Mouse (Mus musculus): ENCODE results near the gene Sf3a3. TPM values are rescaled to one million over a fixed set of nuclear protein-coding genes. Genes with fewer than 3 reads are reported as not detected.
"Not testable (repeated sequence)": the region's sequence is repeated elsewhere in the genome, so short reads cannot be mapped to it uniquely, and the experiment has no call there.

Sf3a3 gene
- total RNA-seq, 1 experiment from 2014 or later = 42.8 TPM

DNA sequence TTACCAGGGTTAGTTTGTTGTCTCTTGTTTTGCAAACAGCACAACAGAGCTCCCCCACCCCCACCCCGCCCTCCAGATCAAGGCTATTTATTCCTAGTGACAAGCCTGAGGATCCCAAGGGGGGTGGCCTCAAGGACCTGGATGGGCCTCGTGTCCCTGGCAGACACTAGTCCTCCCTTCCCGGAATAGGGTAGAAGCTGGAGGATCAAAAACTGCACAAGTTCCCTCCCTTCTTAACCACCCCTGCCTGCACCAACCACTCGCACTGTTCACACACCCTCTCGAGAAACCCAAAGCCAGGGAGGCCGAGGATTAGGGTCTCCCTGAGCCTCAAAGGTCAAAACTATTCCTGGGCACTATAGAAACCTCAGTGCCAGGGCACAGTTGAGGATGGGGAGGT is 14.8 kb upstream of the Sf3a3 start:
- DNase-seq = peak; percentile 52

DNA sequence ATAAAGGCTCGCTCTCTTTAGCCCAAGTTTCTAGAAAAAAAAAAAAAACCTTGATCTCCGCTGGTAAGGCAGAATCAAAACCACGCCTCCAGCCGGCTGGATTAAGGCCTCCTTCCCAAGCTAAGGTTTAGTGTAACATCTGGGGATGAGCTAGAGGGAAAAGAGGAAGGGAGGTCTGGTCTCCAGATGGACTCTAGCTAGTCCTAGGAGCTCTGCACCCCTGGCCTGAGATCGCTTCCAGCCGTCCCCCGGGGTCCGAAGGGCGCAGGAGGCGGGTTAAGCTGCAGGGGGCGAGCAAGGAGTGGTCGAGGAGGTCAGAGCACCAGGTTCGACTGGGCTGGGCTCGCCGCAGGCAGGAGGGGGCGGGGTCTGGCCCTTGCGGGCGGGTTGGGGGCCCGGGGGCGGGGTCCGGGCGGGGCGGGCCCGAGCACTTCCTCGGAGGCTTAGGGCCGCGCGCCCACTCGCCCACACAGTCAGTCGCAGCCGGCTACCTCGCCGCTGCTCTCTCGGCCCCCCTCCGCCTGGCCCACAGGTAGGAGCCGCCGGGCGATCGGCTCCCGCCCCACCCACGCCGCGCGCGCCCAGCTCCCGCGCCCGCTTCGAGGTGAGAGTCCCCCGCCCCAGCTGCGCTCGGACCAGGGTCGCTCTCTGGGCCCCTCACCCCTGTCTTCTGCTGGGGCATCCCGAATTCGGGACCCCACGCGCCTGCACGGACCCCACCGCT is 14.2 kb upstream of the Sf3a3 start, which contains the start of gene Fhl3:
Gene Fhl3, plus strand, starts transcription at position 454 of the 724 bp plus-strand sequence.
- peak; percentile 80 for DNase-seq

DNA sequence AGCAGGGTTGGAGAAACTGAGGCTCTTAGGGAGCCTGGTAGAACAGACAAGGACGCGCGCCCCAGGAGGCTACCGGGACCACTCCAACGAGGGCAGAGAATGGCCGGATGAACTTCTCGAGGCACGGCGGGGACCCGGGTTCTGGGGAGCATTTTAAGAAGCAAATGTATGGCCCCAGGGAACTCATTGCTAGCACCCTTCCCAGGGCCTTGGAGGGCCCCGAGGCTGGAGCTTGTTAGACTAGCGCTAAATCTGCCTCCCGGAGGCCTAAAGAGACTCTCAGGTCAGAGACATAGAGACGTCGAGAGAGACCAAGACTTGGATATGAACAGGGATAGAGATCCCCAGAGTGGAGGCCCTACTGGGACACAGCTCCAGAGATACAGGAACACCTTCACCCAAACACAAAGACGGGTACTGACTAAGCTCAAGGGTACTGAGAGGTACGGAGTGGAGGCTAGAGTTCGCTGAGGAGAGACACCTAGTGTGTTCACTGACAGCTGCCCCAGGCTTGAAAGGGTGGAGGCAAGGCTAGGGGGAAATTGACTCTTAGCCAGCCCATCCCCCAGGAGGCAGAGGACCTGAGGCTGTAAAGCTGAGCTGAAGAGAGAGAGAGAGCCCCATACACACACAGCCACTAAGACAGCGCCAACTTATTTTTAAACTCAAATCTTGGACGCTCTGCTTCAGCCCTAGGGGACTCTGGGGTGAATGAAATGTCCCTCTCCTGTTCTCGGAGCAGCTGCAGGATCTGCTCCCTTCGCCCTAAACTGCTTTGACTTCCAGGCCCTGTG is 13.3 kb upstream of the Sf3a3 start:
- DNase-seq = no peak

DNA sequence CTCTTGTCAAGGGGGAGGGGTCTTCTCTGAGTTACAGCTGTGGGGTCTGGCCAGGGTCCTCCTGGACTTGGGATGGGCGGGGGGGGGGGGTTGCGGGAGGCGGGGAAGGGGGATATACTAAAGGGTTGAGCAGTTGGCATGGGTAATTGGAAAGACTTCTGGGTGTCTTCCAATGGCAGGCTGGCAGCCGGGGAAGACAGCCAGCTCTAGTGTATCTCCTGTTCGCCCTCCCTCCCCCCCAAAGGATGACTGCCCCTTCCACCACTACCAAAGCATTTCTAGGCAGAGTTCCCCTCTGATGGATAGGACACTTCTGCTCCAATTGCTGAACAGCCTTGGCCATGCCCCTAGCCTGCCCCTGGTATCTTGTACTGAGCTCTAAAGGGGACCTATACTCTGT is 12.7 kb upstream of the Sf3a3 start:
- no peak for DNase-seq

DNA sequence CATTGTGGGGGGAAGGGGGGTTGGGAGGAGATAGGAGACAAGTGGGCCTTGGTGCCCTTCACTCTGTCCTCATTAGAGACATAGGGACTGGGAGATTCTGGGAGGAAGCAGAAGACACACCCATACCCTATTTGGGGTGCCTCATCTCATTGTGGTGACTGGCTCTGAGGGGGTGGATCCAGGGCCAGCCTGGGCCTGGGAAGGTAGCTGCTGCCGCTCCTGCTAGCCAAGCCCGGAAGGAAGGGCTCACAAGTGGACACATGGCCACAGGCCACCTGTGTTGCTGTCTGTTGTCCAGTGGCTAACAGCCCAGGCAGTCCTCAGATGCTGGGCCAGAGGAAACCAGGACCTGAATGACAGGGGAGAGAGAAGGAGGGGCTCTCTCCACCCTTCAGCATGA is 11.2 kb upstream of the Sf3a3 start:
- DNase-seq = no peak

DNA sequence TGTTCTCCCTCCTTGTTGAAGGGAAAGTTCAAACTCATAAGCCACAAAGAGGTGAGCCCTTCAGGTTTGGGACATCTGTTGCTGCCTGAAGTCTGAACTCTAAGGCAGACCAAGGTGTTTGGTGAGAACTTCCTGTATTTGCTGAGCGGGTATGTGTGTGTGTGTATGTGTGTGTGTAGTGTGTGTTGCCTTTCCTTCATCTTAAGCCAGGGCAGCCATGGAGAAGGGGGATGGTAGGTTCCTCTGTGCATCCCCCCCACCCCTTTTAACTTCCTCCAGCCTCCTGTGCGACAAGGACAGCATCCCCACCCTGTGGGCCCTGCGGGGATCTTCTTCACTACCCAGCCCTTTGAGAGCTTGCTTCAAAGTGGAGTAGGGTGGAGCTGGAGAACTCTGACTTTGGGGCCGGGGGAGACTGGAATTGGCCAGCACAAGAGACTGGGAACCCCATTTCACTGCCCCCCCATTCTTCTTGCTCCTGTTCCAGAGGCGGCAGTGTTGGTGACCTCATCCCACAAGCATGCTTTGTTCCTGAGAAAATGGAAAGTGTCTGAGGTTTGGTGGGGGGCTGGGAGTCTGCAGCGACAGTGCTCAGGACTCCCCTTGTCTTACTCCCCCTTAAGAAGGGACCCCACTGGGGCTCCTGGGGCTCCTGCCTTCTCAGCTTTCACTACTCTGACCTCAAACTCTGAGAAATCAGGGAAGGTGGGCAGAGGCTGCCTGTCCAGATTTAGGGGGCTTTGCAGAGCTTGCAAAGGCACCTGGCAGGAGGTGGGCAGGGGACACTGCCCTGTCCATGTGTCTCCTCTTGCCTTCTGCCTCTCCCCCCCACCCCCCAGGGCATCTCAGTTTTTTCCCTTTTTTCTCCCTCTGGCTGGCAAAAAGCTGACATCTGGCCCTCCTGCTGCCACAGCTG is 10.4 kb upstream of the Sf3a3 start:
- peak; percentile 55 for DNase-seq

DNA sequence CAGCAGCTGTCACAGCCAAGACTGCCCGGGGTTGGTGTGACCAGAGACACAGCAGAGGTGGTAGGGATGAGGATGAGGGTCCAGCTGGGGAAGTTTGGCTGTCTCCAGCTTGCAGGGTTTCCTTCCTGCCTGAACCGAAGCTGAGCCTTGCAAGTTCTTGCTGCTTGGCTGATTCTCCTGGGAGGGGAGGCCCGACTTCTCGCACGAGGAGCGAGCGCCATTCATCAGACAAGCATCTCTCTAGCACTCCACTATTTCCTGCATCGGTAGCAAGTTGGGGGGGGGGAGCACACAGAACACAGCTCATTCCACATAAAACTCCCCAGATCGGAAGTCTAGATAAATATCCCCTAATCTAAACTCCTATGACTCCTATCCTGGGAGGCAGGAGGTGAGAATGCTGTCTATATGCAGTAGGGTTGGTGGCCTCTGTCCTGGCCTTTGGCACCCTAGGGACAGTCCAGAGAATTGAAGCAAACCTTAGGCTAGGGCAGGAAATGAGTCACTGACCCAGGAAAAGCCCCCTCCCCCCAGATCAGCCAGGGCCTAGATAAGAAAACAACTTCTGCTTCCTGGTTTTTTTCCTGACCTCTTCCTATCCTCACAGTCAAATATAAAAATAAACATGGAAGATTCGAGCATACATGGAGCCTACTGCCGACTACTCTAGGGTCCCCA is 9.6 kb upstream of the Sf3a3 start:
- DNase-seq = peak; percentile 57

DNA sequence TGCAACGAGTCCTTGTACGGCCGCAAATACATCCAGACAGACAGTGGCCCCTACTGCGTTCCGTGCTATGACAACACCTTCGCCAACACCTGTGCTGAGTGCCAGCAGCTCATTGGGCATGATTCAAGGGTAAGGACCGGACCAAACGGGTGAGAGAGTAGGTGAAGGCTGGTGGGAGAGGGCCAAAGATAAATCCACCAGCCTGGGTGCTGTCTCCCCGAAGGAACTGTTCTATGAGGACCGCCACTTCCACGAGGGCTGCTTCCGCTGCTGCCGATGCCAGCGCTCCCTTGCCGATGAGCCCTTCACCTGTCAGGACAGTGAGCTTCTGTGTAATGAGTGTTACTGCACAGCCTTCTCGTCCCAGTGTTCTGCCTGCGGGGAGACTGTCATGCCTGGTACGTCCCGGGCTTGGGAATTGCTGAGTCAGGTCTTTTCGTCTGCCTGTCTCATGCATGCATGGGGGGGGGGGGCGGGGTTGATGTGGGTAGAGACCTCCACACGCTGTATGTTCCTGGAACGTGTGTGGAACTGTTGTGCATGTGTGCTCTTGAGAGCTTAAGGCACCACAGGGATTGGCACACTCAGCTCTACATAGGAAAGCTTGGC is 8.8 kb upstream of the Sf3a3 start:
- DNase-seq = no peak

DNA sequence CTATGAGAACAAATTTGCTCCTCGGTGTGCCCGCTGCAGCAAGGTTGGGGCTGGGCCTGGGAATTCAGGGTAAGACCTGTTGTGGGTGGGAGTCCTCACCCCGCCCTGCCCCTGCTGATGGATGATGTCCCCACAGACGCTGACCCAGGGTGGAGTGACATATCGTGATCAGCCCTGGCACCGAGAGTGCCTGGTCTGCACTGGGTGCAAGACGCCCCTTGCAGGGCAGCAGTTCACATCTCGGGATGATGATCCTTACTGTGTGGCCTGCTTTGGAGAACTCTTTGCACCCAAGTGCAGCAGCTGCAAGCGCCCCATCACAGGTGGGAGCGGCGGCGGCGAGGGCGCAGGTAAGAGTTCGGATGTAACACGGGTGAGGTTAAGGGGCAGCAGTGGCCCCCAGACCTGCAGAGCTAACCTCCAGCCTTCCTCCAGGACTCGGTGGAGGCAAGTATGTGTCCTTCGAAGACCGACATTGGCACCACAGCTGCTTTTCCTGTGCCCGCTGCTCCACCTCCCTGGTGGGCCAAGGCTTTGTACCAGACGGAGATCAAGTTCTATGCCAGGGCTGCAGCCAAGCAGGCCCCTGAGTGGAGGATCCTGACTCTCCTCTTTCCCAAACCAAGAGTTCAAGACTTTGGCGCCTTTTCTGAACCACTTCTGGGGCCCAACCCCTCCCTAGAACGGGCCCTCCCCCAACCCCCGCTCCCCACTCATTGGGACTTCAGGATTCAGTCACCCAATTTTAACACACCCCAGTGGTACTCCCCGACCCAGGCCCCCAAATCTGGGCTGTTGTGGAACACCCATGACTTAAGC is 7.0 kb upstream of the Sf3a3 start:
- not testable (repeated sequence) for DNase-seq

DNA sequence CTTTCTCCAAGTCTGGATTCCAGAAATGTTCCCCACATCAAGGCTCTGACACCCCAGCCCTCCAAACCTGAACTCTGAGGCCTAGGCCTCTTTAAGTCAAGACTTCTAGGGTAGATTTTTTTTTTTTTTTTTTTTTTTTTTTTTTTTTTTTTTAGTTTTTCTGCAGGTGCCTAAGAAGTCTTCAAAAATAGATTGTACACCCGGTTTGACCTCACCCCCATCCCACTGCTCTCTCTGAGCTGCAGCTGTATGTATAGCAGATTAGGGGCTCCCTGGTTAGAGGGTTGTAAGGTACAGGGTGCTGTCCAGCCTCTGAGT is 6.4 kb upstream of the Sf3a3 start:
- DNase-seq = not testable (repeated sequence)

DNA sequence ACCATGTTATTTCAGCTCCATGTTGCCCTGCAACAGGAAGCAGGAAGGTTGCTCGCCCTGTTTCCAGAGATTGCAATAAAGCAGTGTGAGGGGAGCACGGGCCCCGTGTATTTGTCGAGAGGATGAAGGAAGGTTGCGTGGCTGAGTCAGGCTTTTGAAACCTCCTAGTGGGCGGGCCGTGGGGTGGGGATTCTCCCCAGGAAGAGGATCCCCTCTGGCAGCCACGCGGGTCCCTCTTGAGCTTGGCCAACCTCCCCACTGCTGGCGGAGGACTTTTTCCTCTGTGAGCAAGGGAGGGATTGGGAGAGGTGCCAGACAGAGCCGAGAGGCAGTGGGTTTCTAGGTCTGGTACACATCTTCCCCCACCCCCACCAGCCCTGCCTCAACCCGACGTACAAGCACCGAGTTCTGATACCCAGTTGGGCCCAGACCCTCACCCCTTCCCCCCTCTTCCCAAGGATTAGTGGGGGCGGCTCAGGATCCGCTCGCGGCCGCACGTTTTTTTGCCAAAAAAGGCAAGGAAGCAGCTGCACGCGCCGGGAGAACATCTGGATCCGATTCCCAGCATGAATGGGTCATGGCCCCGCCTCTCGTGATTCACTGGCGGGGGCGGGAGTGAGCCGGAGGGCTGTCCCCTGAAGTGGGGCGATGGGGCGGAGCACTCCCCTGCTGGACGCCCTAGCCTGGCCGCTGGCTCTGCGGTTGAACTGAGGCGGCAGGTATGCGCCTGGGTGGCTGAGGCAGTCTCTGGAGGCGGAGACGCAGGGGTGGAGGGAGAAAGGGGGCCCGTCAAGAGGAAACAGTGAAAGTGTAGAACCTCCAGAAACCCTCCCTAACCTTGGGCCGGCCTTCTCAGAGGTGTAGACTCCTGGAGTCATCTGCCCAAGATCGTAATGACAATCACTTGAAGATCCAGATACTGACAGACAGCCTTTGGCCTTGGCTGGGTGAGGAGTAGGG is 5.8 kb upstream of the Sf3a3 start:
- DNase-seq = peak; percentile 96

DNA sequence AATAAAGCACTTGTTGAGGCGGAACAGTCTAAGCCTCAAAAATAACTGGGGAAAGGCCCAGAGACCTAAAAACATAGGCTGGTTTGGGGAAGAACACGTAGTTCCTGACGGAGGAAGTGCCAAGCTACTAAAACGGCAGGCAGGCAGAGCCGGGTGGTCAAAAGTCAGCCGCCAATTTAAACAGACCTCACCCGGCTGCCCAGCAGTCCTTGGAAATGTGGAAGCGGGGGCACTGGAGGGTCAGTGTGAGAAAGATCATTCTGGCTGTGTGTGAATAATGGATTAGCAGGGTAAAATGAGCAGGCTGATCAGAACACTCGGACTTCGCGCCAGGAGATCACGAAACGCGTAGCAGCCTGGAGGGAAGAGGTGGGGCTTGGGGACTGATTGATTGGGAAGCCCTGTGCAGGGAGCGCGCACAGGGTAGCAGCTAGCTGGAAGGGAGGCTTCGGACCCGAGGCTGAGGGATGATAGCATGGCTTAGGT is 4.6 kb upstream of the Sf3a3 start:
- DNase-seq = peak; percentile 65

DNA sequence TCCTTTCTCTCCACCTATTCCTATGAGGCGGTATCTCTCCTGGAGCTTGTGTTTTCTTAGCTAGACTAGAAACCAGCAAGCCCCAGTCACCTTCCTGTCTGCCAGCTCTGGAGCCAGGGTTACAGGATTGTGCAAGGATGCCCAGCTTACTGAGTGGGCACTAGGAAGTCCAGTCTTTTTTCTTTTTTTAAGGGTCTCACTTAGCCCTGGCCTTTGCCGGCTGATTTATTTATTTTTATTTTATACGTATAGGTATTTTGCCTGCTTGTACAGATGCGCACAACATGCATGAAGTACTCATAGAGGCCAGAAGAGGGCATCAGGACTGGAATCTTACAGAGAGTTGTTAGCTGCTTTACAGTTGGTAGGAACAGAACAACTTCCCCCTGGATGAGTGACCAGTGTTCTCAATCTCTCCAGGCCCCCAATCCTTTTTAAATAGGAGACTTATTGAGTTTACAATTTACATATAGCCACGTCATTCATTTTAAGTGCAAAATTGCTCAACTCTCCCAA is 3.7 kb upstream of the Sf3a3 start:
- peak; percentile 47 for DNase-seq

DNA sequence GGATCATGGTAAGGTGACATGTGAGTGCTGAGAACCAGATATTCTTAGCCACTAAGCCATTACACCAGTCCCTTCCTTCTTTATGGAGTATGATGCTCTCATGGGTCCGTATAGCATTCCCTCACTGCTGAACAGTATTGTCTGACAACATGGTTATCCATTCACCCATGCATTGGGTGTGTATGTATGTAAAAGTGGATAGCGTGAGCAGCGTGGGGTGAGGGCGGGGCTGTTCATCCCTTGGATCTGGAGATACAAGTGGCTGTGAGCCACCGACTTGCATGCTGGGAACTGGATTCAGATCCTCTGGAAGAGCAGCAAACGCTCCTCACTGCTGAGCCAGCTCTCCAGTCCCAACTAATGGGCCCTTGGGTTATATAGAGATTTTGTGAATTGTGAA is 2.0 kb upstream of the Sf3a3 start:
- DNase-seq = no peak

DNA sequence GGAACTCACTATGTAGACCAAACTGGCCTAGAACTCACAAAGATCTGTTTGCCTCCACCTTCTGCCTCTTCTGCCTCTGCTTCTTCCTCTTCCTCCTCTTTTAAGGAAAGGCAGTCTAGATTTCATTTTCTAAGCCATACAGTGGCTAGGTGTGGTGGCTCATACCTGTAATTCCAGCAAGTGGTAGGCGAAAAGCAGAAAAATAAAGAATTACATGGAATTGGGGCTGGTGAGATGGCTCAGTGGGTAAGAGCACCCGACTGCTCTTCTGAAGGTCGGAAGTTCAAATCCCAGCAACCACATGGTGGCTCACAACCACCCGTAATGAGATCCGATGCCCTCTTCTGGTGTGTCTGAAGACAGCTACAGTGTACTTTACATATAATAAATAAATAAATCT is 726 bp upstream of the Sf3a3 start:
- not testable (repeated sequence) for DNase-seq

DNA sequence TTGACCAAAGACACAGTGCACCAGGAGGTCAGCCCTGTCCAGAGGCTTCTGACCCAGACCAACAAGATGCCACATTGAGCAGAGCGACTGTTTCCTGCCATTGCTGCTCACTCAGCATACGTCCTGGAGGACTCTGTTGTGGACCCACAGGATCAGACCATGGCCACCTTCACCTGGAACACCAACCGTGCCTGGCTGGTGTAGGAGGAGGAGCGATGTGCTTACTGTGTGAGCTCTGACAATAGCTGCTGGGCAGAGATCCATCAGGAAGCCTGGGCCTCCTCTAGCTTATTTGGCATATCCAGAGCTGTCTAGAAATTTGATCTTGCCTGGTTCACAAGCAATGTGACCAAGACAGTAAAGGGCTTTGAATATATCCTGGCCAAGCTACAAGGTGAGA is 4.5 kb downstream of the Sf3a3 start:
- no peak for DNase-seq

DNA sequence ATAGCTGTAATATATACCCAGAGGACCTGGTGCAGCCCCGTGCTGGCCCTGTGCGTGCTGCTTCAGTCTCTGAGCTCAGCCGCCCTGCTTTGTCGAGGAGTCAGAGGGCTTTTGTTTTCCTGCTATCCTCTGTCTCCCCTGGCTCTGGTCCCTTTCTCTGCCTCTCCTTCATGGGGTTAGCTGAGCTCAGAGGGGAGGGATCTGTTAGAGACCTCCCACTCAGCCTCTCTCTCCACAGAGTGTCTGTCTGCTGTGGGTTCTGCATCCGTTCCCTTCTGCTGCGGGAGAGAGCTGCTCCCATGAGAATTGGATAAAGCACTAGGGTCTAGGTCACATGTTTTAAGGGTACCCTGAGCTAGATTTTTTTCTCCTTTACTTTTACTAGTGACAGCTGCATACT is 11.5 kb downstream of the Sf3a3 start:
- no peak for DNase-seq

DNA sequence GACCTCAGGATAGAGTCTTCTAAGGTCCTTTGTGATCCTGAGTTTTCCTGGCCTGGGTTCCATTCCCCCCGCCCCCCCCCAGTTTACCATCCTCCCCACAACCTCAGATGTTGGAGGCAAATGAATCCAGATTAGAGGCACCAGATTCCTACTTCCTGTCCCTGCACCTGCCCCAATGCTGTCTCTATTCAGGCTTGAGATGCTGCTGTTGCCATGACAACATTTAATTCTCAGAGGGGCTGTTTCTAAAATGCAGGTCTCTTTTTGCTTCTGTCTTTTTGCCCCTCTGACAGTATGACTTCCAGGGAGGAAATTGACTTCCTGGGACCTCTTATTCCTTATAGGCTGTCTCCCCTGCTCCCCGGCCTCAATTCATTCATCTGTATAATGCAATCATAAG is 22.4 kb downstream of the Sf3a3 start:
- DNase-seq = no peak

DNA sequence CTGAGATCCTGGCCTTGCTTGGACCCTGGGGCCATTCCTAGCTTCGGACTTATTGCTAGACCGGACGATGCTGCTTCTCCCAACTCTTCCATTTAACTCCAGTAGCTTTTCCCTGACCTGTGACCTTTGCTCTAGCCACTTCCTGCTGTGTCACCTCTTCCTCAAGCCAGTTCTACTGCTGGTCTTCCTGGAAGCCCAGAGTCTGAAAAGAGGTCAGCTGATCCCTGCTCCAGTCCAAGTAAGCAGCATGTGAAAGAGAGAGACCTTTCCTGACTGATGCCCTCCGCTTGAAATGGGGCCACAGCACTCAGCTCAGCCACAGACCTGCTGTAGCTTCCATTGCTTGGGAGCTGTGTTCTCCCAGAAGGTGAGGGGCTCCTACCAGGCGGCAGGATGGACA is 22.9 kb downstream of the Sf3a3 start:
- no peak for DNase-seq
